Mouse (Mus musculus): ENCODE data around the gene Zfand2b. TPM values are rescaled to one million over a fixed set of nuclear protein-coding genes. Genes with fewer than 3 reads are reported as not detected.

Gene Zfand2b
- total RNA-seq, 1 experiment from 2014 or later, result 26.3 TPM

DNA sequence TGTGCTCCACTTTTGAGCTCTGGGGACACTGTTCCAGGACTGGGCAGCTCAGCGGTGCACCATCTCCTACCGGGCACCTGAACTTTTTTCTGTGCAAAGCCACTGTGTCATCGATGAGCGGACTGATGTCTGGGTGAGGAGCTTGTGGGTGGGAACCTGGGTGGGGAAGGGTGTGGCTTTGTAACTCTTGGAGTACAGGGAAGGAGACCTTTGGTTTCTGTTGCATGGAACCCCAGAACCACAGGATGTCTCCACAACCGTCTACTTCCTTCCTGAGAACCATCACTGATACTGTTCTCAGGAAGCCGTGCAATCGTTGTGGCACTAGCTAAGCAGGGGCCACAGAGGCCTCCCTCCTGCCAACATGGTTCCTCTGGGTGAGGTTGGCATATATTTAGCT, 44.6 kb downstream of the Zfand2b start:
- DNase-seq, result no peak

DNA sequence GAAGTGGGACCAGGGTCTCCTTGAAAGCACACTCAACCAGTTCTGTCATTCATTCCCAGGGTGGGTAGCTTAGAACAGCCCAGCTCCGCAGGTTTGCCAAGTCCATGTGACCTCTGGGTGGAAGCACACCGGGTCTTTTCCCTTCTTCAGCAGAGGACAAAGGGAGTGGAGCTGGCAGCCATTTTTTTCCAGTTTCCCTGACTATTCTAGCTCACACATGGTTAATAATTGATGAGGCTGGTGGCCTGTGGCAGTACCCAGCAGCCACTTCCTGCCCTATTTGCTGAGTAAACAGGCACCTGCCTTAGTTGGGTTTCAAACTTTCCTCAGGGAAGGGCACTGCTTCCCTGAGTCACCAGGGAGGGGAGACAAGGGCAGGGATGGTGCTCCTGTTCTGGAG, 46.0 kb downstream of the Zfand2b start:
- DNase-seq, result no peak

DNA sequence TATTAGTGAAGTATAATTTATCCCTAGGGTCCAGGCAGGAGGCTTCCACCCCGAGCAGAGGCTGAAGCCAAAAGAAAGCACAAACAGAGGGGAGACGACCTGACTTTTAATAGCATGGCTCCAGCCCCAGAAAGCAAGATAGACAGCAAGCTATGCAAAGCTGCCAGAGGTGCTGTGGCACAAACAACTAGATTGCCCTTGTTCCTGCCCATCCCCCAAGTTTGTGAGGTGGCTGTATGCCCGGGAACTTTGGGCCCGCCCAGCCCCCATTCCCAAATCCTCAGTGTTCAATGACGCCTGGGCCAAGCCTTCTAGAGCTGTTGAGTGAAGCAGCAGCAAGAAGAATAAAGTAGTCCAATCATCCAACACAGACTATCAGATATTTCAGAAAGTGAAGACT, 46.4 kb downstream of the Zfand2b start:
- peak; percentile 57 for DNase-seq

DNA sequence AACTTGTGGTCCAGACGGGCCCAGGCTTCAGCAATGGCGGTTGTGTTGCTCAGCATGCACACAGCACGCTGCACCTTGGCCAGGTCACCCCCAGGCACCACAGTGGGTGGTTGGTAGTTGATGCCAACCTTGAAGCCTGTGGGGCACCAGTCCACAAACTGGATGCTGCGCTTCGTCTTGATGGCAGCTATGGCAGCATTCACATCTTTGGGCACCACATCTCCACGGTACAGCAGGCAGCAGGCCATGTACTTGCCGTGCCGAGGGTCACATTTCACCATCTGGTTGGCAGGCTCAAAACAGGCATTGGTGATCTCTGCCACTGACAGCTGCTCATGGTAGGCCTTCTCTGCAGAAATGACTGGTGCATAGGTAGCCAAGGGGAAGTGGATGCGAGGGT, 47.3 kb downstream of the Zfand2b start:
- no peak for DNase-seq

DNA sequence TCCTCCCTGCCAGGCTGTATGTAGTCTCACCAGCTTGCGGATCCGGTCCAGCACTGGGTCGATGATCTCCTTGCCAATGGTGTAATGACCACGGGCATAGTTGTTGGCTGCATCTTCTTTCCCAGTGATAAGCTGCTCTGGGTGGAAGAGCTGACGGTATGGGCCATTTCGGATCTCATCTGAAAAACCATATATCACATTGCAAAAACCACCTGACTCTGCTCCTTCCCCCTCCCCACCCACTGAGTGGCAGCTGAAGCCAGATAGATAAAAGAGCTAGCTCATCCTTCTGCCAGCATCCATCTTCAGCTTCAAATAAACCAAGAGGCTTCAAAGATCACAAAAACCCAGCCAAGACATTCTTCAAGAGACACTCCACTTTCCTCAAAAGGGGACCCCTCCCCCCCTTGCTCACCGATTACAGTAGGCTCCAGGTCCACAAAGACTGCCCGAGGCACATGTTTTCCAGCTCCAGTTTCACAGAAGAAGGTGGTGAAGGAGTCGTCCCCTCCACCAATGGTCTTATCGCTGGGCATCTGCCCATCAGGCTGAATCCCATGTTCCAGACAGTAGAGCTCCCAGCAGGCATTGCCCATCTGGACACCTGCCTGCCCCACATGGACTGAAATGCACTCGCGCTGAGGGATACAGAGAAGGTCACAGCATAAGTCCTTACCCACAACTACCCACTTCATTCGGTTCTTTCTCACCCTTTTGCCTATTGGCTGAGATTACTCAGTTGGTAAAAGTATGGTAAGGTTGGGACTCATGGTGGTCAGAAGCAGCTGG, 48.5 kb downstream of the Zfand2b start:
- DNase-seq, result no peak

DNA sequence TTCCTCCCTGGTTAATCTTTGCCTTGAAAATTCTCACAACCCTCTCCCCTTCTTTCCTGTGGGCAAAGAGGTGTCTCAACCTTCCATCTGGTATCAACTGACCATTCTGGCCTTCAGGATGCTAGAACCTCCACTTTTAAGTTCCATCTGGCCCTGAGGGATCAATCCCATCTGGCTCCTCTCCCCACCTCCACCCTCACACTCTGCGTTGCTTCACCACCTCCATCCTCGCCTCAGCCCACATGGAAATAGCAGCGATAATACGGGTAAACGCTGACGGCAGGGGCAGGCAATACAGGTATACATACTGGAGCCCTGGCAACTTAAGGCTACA, 49.4 kb downstream of the Zfand2b start:
- no peak for DNase-seq

DNA sequence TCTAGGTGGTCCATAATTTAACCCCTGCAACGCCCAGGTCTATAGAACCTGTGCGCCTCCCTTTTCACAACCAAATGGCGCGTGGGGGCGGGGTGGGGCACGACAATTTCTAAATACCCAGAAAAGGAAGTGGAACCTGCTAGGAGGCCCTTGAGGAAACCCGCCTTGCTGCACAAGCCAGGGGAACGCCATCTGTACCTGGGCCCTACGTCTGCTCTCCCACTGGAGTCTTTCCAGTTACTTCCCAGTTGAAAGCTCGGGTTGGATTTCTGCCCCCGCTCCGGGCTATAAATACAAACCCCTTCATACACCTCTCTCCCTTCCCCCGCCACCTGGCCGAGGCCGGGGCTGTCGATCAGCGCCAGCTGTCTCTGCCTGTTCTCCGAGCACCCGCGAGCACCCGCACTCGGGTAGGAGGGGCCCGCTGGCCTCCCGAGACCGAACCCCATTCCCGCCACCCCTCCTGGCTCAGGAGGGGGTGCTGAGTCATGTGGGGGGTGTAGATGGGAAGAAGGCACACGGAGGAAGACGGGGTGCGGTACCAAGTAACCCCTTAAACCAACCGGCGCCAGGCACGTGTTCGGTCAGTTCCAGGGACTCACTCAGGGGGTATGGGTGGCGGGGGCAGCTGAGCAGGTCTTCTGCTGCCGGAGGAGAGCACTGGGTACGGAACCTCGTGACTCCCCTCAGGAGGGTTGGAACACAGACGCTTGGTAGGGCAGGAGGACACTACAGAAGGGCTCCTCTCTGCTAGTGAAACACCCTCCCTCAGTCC, 50.0 kb downstream of the Zfand2b start:
- DNase-seq, result peak; percentile 58

DNA sequence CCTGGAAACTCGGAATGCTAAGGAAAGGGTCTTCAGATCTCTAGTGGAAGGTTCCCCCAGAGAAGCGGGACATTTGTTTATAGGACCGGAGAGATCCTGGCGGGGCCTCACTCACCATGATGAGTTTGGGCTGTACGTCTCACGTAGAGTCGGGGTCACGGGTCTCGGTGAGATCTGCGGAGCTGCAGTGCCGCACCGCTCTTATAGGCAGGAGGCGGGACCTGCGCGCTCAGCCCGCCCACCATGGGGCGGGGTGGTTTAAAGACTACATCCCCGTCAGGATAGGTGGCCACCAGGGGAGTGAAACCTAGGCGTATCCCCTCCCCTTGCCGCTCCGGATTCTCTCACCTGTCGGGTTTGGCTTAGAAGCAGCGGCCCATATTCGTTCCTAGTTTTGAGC, 50.6 kb downstream of the Zfand2b start:
- DNase-seq, result peak; percentile 91

DNA sequence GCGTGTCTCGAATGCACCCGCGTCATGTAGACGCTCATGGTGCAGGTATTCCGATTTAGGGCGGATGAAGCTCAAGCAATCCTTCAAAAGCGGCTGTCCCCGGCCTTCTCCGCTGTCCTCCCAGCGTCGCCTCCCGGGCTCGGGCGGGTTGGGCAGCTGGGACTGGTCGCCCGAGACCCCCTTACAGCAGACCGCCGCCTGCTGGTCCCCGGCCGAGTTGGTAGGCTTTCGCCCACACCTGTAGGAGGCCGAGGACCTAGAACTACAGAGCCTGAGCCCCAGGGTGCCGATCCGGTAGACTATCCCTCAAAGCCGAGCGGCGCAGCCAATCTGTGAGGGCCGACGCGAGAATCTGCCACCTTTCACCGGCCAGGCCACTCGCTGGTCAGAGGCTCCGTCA, 51.1 kb downstream of the Zfand2b start, which contains the start of gene Tuba4a:
TSS of gene Tuba4a (minus strand) at position 335 of the 400 bp plus-strand sequence.
- DNase-seq, result peak; percentile 31

Small RNA genes within 50 kb of the gene (microRNA-seq; reads per million reads assigned to microRNA genes)
- gene Gm27943, result 0 reads per million in 2 experiments

Other genes starting within 250 kb of the Zfand2b start
- gene Cfap65, start 233.0 kb upstream of the Zfand2b start, total RNA-seq (2021), result not detected in 2 replicates
- gene Ihh, start 217.0 kb upstream of the Zfand2b start, total RNA-seq (2021), result 0.22 TPM in 1 of 2 replicates, not detected in the other
- gene Nhej1, start 43.4 kb upstream of the Zfand2b start, total RNA-seq (2021), result 4.3 and 5.9 TPM in 2 replicates
- 0.71 TPM in 1 of 2 replicates, not detected in the other for gene Slc23a3, start 34.8 kb upstream of the Zfand2b start, total RNA-seq (2021)
- 35.0 and 47.1 TPM in 2 replicates for gene Cnppd1, start 25.9 kb upstream of the Zfand2b start, total RNA-seq (2021)
- 74.1 and 78.4 TPM in 2 replicates for gene Retreg2, start 25.9 kb upstream of the Zfand2b start, total RNA-seq (2021)
- gene Abcb6, start 11.7 kb downstream of the Zfand2b start, total RNA-seq (2021), result 37.0 and 44.5 TPM in 2 replicates
- gene Ankzf1, start 23.5 kb downstream of the Zfand2b start, total RNA-seq (2021), result 14.4 and 19.8 TPM in 2 replicates
- gene Atg9a, start 23.6 kb downstream of the Zfand2b start, total RNA-seq (2021), result 36.0 and 36.4 TPM in 2 replicates
- gene Glb1l, start 42.2 kb downstream of the Zfand2b start, total RNA-seq (2021), result 18.0 and 24.7 TPM in 2 replicates
- gene Stk16, start 42.2 kb downstream of the Zfand2b start, total RNA-seq (2021), result 95.6 and 104 TPM in 2 replicates
- 42.9 and 53.1 TPM in 2 replicates for gene Tuba4a, start 51.2 kb downstream of the Zfand2b start, total RNA-seq (2021)
- gene A630095N17Rik, start 63.5 kb downstream of the Zfand2b start, total RNA-seq (2021), result not detected in 2 replicates
- gene Dnajb2, start 67.8 kb downstream of the Zfand2b start, total RNA-seq (2021), result 49.3 and 66.8 TPM in 2 replicates
- gene Ptprn, start 95.9 kb downstream of the Zfand2b start, total RNA-seq (2021), result 46.5 and 57.2 TPM in 2 replicates
- gene Resp18, start 109.8 kb downstream of the Zfand2b start, total RNA-seq (2021), result 119 and 126 TPM in 2 replicates
- gene Dnpep, start 149.3 kb downstream of the Zfand2b start, total RNA-seq (2021), result 92.5 and 101 TPM in 2 replicates
- gene Des, start 191.7 kb downstream of the Zfand2b start, total RNA-seq (2021), result 19.8 and 26.9 TPM in 2 replicates
- gene Speg, start 206.7 kb downstream of the Zfand2b start, total RNA-seq (2021), result 11.0 and 18.3 TPM in 2 replicates